Mouse (Mus musculus) MEL (cell line): ENCODE measurements around the gene Gm49661.

ENCODE experiments used
- CTCF ChIP-seq, 3 experiments: IDR thresholded peaks in 2 of 3; conservative IDR thresholded peaks in 1 of 3; 2 replicates each; pipeline ENCODE4 v1.5.1; 2011 to 2012; ENCODE audit warnings: low read length in 3 of 3, low read depth in 2 of 3, mild to moderate bottlenecking in 2 of 3, improper control_type of control experiment in 1 of 3, inconsistent platforms in 1 of 3, mixed read lengths in 1 of 3, moderate library complexity in 1 of 3; ENCODE audit not compliant: control insufficient read depth in 1 of 3, insufficient read depth in 1 of 3, poor library complexity in 1 of 3, severe bottlenecking in 1 of 3
- USF2 ChIP-seq, 2 experiments: IDR thresholded peaks; 2 replicates each; pipeline ENCODE4 v1.6.1; 2011 to 2012; ENCODE audit warnings: improper control_type of control experiment in 2 of 2, low read length in 2 of 2, borderline replicate concordance in 1 of 2, inconsistent platforms in 1 of 2, low read depth in 1 of 2, mild to moderate bottlenecking in 1 of 2; ENCODE audit not compliant: insufficient read depth in 1 of 2

- TF ChIP-seq CTCF (IDR thresholded peaks at IDR 0.05 in 2 of 3, conservative IDR thresholded peaks at IDR 0.05 in 1 of 3; ENCODE audit: control insufficient read depth in 1 of 3, insufficient read depth in 1 of 3, low read depth in 2 of 3, low read length in 3 of 3, poor library complexity in 1 of 3, severe bottlenecking in 1 of 3) (no peak), USF2 (IDR thresholded peaks at IDR 0.05; ENCODE audit: borderline replicate concordance in 1 of 2, insufficient read depth in 1 of 2, low read depth in 1 of 2, low read length in 2 of 2) (no peak)
These were observed 22.0 kb downstream of the Gm49661 start for GRCm38 (mm10) chr8:84947241-84947545.
